In genomic region chr2:173802956-173803355, GRCm38 (mm10) we compare ENCODE assay signal across 13 mouse cellular contexts.
"Had no signal": no experiment of that assay in that cellular context is flagged by ENCODE, and none has a peak within 500 bp of the region (broad histone marks: within the 10 kb centered on the region; RNA-seq: fewer than 3 reads in every experiment).

No protein-coding gene starts in this region.

- H3K9me3 ChIP-seq: kidney, embryonic 15.5 days; limb, embryonic 13.5 days; neural tube, embryonic 15.5 days had no signal

- DNase-seq: kidney, postnatal 36 days; layer of hippocampus, adult 9-11 months; left cerebral cortex, postnatal 4 days; lung, adult 18-20 months; midbrain, embryonic 14.5 days; right cerebral cortex, adult 18-20 months; right cerebral cortex, postnatal 25 days; thymus, postnatal 36 days had no signal

- H3K27ac ChIP-seq: kidney, embryonic 15.5 days; limb, embryonic 13.5 days; liver, embryonic 14.5 days; neural tube, embryonic 15.5 days had no signal

- H3K4me3 ChIP-seq: kidney, embryonic 15.5 days; limb, embryonic 13.5 days; myocyte; neural tube, embryonic 15.5 days had no signal

- H3K9ac ChIP-seq: kidney, embryonic 15.5 days; limb, embryonic 13.5 days; liver, embryonic 14.5 days; neural tube, embryonic 15.5 days had no signal

- H3K27me3 ChIP-seq: kidney, embryonic 15.5 days; limb, embryonic 13.5 days; neural tube, embryonic 15.5 days had no signal

- H3K4me2 ChIP-seq: kidney, embryonic 15.5 days; limb, embryonic 13.5 days; neural tube, embryonic 15.5 days had no signal

- H3K36me3 ChIP-seq: kidney, embryonic 15.5 days; limb, embryonic 13.5 days; neural tube, embryonic 15.5 days had no signal
